Mouse (Mus musculus) ovary, postnatal 10 days (tissue): ENCODE results near the gene Stra6l.

Experiments
- DNase-seq: peaks from one replicate; pipeline ENCODE4 v3.0.0; 2022; ENCODE audit warnings: low spot score

Gene Stra6l

DNA sequence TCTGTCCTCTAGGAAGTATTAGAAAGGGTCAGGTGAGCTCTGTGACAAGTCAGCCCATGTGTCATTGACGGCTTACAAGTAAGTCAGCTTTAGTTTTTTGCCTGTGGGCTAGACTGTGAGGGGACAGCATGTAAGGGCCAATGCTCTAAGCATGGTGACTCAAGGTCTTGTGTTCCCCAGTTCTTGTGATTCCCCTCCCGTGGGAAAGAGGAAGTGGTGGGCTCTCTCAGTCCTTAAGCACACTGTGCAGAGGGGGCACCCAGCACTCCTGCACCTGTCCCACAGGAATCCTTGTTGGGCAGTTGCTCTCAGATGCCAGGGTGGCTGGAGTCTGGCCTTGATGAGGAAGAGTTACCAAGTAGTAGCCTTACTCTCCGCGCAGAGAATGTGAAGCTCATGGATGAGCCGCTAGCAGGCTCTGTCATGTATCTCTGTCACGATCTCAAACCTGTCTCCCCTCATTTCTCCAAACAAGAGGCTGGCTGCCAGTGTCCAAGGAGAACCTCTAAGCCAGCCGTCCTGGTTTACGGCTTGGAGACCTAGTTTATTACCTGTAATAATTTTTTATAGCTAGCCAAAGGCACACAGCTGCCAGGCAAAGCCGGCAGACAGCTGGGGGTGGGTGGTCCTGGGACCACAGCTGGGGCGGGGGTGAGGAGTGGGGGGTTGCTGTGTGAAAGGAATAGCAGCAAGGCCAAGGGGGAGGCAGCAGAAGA lies at the start of gene Stra6l:
Gene Stra6l (plus strand): TSS at position 556 of the 716 bp plus-strand sequence.
- no peak for DNase-seq

DNA sequence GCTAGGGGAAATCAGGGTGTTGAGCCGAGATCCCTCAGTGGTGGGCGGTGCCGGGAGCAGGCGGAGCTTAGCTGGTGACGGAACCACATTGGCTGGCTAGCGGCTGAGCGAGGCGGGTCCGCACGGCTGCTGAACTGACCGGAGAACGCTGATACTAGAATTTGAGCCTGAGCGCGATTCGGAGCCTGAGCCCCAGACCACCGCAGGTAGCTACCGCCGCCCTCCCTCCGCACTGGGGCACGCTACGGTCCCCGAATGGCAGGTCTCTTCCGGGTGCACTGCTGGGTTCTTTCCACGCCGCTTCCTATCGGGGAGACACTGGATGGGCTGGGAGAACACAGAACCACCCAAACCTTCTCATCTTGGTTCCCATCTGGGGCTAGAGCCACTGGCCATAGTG lies 49.5 kb upstream of the Stra6l start, which contains the start of gene Aldh1b1:
Gene Aldh1b1 (plus strand): TSS at position 59 of the 400 bp plus-strand sequence.
- DNase-seq = peak; percentile 33

DNA sequence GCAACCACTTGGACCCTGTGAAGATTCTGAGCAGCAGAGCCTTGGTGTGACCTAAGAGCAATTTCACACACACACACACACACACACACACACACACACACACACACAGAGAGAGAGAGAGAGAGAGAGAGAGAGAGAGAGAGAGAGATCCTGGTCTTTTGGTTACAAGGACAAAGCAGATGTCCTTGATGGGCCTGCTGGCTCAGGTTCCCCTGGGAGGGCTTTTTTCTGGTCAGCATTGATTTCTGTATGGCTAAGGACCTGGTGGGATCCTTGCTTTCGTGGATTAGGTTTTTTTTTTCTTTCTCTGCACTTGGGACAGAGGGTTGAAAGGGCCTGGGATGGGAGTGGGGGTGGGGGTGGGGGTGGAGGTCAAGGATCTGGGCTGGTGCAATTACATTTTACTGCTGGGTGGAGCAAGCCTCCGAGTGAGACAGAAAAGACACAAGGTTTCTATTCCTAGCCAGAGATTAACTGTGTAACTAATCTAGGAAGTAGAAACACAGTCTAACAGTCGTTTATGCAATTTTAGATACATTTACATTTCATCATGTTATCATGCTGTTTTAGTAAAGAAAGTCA lies 48.4 kb upstream of the Stra6l start:
- DNase-seq = no peak

DNA sequence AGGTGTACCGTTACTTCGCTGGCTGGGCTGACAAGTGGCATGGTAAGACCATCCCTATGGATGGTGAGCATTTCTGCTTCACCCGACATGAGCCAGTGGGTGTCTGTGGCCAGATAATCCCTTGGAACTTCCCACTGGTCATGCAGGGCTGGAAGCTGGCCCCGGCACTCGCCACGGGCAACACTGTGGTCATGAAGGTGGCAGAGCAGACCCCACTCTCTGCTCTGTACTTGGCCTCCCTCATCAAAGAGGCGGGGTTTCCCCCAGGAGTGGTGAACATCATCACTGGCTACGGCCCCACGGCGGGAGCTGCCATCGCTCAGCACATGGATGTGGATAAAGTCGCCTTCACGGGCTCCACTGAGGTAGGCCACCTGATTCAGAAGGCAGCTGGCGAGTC lies 45.6 kb upstream of the Stra6l start:
- DNase-seq = no peak

DNA sequence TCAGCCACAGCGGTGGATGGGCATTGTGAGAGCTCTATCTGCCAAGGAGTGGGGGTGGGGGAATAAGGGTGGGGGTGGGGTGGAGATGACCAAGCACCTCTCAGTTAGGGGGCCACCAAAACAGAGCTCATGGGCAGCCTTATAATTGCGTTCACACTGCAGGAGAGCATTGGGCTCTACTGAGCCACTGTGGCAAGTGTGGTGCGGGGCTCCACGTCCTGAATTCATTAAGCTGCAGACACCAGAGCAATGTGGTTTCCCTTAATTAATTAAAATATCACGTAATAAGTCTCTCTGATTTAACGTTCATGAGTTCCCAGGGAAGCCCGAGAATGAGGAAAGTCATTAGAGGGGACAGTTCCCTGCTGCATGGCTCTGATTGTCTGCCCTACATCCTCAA lies 40.4 kb upstream of the Stra6l start:
- no peak for DNase-seq

DNA sequence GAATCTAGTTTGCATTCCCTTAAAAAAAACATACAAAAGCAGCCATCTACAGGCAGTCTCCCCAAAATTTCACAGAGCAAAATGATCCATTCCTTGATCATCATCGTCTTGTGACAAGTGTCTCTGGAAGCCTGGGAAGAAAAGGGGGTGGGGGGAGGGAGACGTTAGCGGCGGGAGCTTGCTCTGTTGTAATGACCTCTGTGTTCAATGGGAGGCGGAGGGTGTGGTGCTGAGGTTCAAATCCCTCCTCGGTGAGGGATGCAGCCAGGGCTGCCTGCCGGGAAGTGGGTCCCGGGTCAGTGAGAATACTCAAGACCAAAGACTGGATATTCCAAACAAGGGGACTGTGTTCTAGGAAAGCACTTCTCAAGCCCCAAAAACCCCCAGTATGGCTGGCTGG lies 37.2 kb upstream of the Stra6l start:
- no peak for DNase-seq

DNA sequence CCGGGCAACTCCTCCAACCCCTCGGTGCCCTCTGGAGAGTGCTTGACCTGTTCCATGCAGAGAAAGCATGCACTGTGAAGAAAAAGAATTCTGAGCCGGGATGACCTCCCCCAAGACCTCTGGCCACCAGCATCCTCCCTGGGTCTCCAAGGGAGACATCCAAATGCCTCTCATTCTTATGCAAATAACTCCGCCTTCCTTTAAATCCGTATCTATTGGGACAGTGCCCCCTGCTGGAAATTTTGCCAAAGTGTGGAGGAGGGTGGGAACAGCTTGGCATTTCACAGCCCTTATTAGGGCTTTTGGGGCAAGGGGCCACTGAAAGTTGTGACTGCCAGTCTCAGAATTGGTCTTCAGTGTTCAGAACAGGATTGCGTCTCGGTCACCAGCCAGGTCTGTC lies 32.9 kb upstream of the Stra6l start:
- no peak for DNase-seq

DNA sequence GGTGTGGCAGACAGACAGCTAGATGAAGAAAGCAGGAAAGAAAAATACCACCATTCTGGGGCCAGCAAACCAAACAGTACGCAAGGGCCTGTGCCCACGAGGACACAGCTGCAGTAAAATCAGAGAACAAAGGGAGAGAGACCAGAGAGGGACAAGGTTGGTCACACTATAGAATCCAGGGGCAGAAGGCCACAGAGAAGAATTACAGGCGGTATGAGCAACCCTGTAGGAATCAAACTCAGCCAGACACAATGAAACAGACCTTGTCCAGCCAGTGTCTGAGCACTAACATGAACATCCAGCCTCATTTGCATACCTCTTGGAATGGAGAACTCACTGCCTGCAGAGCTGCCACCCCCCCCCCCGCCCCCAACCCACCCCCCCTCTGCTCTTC lies 29.7 kb upstream of the Stra6l start:
- no peak for DNase-seq

DNA sequence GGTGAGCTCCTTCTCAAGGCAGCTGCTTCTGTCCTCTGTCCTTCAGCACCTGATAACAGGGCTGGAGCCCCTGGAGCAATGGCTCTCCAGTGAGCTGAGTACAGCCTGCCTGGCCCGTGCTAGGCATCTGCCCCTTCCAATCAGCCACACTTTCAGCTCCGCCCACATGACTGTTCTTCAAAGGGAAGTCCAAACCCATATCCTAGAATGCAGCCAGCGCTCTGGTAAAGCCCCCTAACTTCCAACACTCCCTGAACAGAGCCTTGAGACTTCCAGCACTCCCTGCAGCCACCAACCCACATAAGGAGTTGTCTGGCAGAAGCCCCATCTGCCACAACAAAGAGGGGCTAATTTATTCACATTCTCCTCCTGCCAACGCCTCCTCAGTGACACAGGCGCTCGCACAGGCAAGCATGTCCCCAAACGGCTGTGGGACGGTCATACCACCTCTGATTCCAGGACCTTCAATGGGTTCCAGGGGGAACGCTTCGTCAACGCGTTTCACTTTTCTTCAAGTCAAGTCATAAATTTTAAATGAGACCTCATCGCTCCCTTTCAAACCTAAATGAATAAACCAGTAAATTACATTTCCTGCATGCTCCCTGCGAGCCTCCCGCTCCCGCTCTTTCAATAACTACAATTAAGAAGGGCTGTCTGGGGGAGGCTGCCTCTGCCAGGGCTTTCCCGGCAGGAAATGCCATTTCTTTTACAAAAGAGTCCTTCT lies 29.1 kb upstream of the Stra6l start:
- DNase-seq = no peak

DNA sequence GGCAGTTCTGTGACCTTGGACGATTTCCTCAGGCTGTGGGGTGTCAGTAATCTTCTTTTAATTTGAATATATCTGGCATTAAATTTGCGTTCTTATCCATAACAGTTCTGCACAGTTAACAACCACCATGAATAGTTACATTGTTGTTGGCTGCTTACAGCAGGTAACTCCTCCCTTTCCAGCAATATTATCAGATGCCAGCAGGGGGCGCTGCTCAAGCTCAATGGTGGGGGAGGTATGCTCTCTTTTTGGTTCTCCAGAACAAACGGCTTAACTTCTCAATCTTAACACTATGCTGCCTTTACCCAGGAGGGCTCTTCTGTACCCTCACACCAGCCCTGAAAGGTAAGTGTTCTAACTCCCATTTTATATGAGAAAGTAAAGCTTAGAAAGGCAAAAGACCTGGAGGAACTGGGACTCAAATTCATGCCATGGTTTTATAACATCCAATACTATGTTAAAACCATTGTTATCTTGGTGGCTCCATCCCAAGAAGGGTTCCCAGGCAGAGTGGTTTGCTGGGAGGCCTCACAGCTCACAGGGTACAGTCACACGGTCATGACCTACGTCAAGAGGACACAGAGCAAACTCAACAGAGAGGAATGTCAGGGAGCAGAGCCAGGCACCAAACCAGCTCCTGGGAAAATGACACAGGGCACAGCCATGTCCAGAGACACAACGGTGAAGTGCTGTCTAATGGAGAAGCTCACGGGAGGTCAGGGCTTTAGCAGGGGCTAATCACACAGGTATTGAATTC lies 28.2 kb upstream of the Stra6l start:
- DNase-seq = peak; percentile 38

DNA sequence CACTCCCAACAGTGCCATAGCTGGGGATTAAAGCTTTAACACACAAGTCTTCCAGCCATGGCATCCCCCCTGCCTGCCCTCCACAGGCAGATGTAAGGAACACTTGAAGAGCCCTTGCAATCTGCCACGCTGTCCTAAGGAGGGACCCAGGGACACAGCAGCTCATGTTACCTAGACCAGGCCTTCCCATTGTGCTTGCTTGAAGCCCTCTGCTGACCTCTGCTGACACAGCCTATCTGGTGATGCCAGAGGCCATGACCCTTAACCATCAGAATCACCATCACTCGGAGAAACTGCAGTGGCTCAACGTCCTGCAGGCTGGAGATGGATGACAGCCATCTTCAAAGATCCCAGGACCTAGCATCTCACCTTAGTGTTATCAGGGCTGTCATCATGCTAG lies 26.5 kb upstream of the Stra6l start:
- no peak for DNase-seq

DNA sequence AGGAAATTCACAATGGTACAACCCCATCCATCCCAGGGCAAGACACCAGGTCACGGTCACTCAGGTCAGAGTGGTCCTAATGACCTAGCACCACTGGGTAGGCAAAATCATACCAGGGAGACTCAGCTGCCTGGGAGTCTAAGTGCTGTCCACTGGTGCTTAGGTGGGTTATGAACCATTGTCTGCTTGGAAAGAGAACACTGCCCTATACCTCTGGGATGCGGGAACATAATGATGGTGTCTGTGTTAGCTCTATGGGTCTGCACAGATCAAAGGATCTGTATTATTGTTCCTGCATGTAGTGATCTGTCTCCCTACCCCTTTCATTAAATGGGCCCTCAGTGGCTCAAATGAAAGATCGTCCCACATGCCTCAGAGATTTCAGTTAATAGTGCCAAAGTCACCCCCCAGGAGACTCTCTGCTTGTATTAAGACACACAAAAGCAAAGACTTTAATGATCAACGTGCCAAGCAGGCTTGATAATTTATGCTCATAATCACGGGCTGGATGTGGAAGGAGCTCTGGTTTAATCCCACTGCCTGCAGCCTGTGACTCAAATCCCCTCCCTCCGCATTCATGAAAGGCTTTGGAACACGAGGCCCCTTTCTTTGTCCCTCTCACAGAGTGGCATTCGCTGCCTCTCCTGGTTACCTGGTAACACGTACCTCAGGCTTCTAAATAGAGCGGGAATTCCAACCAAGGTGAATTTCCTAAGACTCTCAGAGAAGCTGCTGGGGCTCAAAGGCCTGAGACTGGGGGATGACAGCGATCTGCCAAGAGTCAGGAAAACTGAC lies 25.5 kb upstream of the Stra6l start:
- no peak for DNase-seq

DNA sequence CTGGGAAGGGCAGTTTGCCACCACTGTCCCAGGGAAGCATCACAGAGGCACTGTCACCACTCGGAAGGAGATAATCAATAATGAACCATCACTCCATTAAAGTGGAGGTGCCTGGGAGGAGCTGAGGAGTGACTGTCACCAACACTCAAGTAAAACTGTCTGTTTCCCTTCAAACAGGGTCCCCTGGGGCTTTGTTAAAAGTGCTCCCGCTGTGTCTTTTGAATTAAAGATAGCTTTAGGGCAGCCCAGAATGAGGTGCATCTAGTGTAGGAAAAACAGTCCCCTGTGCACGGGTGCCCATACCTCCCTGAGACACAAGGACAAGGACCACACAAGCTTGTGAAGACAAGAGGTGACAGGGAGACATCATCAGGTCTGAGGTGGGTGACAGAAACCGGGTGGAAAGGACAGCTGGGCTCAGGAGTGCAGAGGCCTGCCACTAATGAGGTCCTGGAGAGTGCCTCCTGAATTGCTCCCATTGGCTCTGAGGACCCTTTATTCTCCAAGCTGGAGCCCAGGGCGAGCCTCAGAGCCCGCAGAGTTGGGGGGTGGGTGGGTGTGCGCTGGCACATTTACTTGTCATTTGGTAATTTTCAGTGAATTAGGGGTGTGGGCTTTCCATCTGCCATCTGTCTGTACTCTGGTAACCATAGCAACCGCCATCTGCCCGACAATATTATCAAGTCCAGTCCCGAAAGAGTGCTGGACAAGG lies 24.3 kb upstream of the Stra6l start:
- no peak for DNase-seq

DNA sequence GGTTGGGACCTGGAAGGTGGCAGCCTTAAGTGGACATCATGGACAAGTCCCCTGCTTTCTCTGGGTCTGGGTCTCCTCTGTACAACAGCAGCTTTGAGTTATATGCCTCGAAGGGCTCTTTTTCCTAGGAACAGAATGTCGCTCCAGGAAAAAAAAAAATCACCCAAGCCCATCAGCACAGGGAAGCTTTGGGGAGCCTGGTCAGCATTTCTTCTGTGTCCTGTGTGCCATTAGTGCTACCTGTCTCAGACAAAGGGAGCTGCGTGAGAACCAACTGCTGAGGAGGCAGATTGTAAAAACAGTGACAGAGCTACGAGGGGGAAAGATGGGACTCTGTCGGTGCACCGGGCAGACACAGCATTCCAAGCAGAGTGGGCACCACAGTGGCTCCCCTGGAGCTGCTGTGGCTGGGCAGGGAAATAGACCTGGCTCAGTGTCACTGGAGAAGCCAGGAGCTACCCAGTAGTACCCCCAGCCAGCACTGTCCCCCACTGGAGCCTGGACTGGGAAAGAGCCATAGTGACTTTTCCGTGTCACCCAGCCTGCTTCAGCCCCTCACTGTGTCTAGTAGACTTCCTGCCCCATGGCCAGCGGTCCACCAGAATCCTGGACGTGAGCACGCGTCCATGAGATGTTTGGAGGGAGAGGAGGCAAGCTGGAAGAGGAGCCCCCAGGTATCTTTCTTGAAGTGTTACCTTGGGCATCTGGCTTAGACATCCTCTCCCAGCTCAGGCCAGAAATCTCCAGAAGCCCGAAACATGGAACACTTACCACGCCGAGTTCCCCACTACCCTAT lies 23.5 kb upstream of the Stra6l start:
- no peak for DNase-seq

DNA sequence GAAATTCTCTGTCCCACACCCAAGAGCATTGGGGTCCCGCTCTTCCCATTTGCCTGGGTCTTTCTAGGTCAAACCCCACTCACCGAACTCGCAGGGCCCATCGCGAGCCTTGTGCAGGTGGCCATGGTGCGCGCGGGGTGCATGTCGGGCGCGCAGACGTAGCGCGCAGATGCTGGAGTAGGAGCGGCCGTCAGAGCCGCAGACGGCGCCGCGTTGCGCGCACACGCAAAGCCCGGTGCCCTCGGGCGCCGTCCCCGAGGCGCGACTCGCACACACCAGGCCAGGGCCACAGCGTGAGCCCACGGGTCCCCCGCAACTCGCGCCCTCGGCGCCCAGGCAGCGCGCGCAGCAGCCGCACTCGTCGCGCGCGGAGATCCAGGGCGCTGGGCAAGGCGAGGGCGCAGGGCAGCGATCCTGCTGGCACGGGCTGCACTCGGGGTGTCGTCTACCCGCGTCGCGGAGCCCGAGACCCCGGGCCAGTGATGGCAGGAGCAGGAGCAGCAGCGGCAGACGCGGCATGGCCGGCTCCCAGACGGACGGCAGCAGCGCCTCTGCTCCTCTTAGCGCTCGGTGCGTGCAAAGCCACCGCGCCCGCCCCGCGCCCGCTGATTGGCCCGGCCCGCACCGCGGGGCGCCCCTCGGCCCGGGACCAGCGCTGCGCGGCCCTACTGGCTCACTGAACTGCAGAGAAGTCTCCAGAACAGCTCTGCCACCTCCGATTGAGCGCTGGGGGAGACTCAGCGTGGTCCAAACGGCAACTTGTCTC lies 22.0 kb upstream of the Stra6l start, which contains the start of gene Igfbpl1:
Gene Igfbpl1 (minus strand): TSS at position 649 of the 766 bp plus-strand sequence.
- no peak for DNase-seq

DNA sequence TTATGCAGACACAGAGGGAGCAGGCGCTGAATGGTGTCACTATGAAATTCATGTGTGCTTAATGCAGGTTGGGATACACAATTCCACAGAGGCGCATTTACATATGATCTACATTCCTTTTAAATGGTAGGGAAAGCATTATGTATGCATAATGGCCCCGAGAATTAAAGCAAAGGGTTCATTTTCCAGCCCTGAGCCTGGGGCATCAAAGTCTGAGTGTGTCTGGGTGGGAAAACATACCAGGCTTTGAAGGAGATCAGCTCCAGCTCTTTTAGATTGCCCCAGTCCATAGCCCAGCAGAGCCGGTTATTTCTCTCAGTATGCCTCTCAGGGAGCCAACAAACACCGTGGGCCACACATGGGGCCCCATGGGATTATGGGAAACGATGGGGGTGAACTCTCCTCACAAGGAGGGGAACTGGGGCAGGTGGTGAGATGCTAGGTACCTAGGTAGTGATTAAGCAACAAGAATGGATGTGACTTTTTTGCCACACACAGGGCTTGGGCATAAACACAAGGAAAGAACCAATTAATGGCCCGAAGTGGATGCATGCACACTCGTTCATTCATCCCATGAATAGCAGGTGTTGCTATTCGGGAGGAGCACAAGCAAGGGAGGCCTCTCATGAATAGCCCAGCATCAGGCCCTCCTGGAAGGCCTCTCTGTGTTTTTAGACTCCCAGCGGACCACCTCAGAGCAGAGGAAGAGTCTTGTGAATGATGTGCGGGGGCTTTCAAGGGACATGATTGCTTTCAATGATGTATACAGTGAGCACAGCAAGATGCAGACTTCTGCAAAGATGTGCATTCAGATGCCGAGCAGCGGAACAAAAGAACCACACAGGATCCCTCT lies 18.3 kb upstream of the Stra6l start:
- DNase-seq = no peak

DNA sequence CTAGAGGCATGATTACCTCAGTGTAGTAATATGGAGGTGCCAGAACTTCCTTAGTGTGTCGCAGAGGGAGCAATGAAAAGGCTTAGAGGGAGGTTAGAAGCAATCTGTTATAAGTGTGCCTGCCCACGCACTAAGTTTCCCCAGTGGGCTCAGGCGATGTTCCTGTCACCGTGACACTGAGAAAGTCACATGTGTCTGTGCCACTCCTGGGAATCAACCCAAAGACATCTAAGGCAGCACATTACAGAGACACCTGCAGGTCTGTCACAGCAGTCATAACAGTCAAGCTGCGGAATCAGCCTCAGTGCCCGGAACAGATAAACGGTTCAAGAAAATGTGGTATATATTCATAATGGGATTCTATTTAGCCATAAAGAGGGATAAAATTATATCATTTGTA lies 16.5 kb upstream of the Stra6l start:
- no peak for DNase-seq

DNA sequence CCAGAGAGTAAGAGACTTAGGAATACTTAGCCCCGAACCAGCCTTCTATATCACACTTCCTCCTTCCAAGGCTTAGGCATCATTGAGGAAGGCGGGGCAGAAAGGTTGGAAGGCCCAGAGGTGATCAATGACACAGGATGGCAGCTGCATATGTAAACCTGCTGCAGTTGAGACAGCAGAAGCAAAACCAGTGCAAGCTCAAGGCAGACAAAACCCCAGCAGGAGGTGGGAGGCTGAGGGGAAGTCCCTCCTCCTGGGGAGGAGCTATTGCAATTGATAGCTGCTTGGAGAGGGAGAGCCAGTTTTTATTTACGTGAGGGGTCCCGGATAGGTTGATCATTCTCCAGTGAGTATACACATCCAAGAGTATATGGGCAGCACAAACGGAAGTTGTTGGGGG lies 15.0 kb upstream of the Stra6l start:
- no peak for DNase-seq
